Mouse (Mus musculus) G1E-ER4 (cell line): ENCODE results near the gene Mrps18c. TPM values are rescaled to one million over a fixed set of nuclear protein-coding genes. Genes with fewer than 3 reads are reported as not detected.

Source experiments
- GATA1 ChIP-seq: IDR thresholded peaks from one replicate; pipeline ENCODE4 v1.8.0; 2012; ENCODE audit warnings: low read length, inconsistent platforms
- polyA plus RNA-seq: library from polyadenylated mRNA; stranded (reverse); fragments of >175 nt; gene quantifications from 2 replicates; pipeline ENCODE4 v1.2.3, GENCODE M21; 2012

Mrps18c gene
- polyA plus RNA-seq, 1 experiment: 4.3 TPM

- TF ChIP-seq GATA1: no peak
These were observed 21.4 kb downstream of the Mrps18c start for GRCm38 (mm10) chr5:100819568-100820480.

- TF ChIP-seq GATA1: no peak
These were observed 22.2 kb downstream of the Mrps18c start, which contains the start of gene Abraxas1 for GRCm38 (mm10) chr5:100820483-100821184. Gene Abraxas1 (minus strand): TSS chr5:100820965.

- TF ChIP-seq GATA1: no peak
These were observed 22.9 kb downstream of the Mrps18c start for GRCm38 (mm10) chr5:100821375-100821774.

GRCm38 (mm10) chr5:100822826-100823225, 24.4 kb downstream of the Mrps18c start:
- TF ChIP-seq GATA1: no peak

GRCm38 (mm10) chr5:100825975-100826374, 27.5 kb downstream of the Mrps18c start:
- no peak for TF ChIP-seq GATA1

- TF ChIP-seq GATA1: no peak
These were observed 28.1 kb downstream of the Mrps18c start for GRCm38 (mm10) chr5:100826531-100826930.

GRCm38 (mm10) chr5:100828701-100829100, 30.3 kb downstream of the Mrps18c start:
- no peak for TF ChIP-seq GATA1

GRCm38 (mm10) chr5:100832680-100833079, 34.3 kb downstream of the Mrps18c start:
- no peak for TF ChIP-seq GATA1

GRCm38 (mm10) chr5:100833841-100834240, 35.4 kb downstream of the Mrps18c start:
- no peak for TF ChIP-seq GATA1

- TF ChIP-seq GATA1: no peak
These were observed 37.6 kb downstream of the Mrps18c start for GRCm38 (mm10) chr5:100835862-100836538.

GRCm38 (mm10) chr5:100837907-100838306, 39.5 kb downstream of the Mrps18c start:
- TF ChIP-seq GATA1: no peak

GRCm38 (mm10) chr5:100844485-100844884, 46.1 kb downstream of the Mrps18c start:
- TF ChIP-seq GATA1: no peak

GRCm38 (mm10) chr5:100845485-100845847, 47.0 kb downstream of the Mrps18c start, which contains the start of gene Gpat3:
Gene Gpat3 (plus strand): TSS chr5:100845713.
- no peak for TF ChIP-seq GATA1

GRCm38 (mm10) chr5:100845848-100846598, 47.6 kb downstream of the Mrps18c start:
- TF ChIP-seq GATA1: no peak

- no peak for TF ChIP-seq GATA1
These were observed 48.1 kb downstream of the Mrps18c start for GRCm38 (mm10) chr5:100846599-100846920.
